Mouse (Mus musculus) liver, embryonic 14.5 days (tissue): ENCODE measurements around the gene Adamts9. TPM values are rescaled to one million over a fixed set of nuclear protein-coding genes. Genes with fewer than 3 reads are reported as not detected.

Experiments used
- ATAC-seq: fragments of 200-750 bp; cut with Nextera tagmentation; 2 replicates; pipeline ENCODE4 v1.8.0; 2017; ENCODE audit warnings: moderate number of reproducible peaks, mild to moderate bottlenecking, moderate library complexity; ENCODE audit not compliant: insufficient read depth
- DNase-seq, 3 experiments: peaks; one replicate each; pipeline ENCODE4 v3.0.0-alpha.2; 2012 to 2013; ENCODE audit warnings: low read depth in 3 of 3, low spot score in 3 of 3
- H3K27ac ChIP-seq: fragments of 300-500 bp; sonication (generic); 2 replicates; pipeline ENCODE4 v1.5.1; 2014; ENCODE audit warnings: moderate library complexity, mild to moderate bottlenecking, control low read depth, inconsistent platforms
- H3K27me3 ChIP-seq: fragments of 300-500 bp; sonication (generic); 2 replicates; pipeline ENCODE4 v1.6.1; 2014; ENCODE audit warnings: mild to moderate bottlenecking, low read length, moderate library complexity; ENCODE audit not compliant: control insufficient read depth, insufficient read depth
- H3K36me3 ChIP-seq: fragments of 300-500 bp; sonication (generic); replicated peaks from 2 replicates; pipeline ENCODE4 v1.6.1; 2014; ENCODE audit warnings: low read depth; ENCODE audit not compliant: control insufficient read depth, insufficient read depth
- H3K4me1 ChIP-seq, 2 experiments: fragments of 200-500 bp in 1 of 2; fragments of 300-500 bp in 1 of 2; sonication (generic) in 1 of 2; replicated peaks; 2 replicates each; pipeline ENCODE4 v1.6.1; 2012 to 2014; ENCODE audit warnings: antibody characterized with exemption in 1 of 2, inconsistent platforms in 1 of 2, low read length in 1 of 2; ENCODE audit not compliant: control insufficient read depth in 2 of 2, insufficient read depth in 2 of 2
- H3K4me2 ChIP-seq: fragments of 300-500 bp; sonication (generic); 2 replicates; pipeline ENCODE4 v1.6.1; 2014; ENCODE audit warnings: low read depth, mild to moderate bottlenecking, control low read depth, moderate library complexity
- H3K4me3 ChIP-seq, 2 experiments: fragments of 200-500 bp in 1 of 2; fragments of 300-500 bp in 1 of 2; sonication (generic) in 1 of 2; 2 replicates each; pipeline ENCODE4 v1.5.1; 2012 to 2014; ENCODE audit warnings: low read depth in 2 of 2, low read length in 2 of 2, mild to moderate bottlenecking in 2 of 2, control low read depth in 1 of 2, inconsistent platforms in 1 of 2, moderate library complexity in 1 of 2; ENCODE audit not compliant: insufficient read depth in 1 of 2
- H3K9ac ChIP-seq: fragments of 300-500 bp; sonication (generic); replicated peaks from 2 replicates; pipeline ENCODE4 v1.6.1; 2014; ENCODE audit warnings: mild to moderate bottlenecking, control low read depth, moderate library complexity
- H3K9me3 ChIP-seq: fragments of 300-500 bp; sonication (generic); 2 replicates; pipeline ENCODE4 v1.6.1; 2016; ENCODE audit warnings: low read length, mixed read lengths; ENCODE audit not compliant: control insufficient read depth
- CTCF ChIP-seq: IDR thresholded peaks from 2 replicates; pipeline ENCODE4 v1.5.1; 2016; ENCODE audit warnings: antibody characterized with exemption, low read depth, control low read depth
- EP300 ChIP-seq: IDR thresholded peaks from 2 replicates; pipeline ENCODE4 v1.6.1; 2016; ENCODE audit warnings: antibody characterized with exemption, low read depth
- WGBS: fragments of 180-500 bp; shearing (Covaris S2); extraction: QIAGEN DNeasy Blood & Tissue Kit; methylation state at CpG from one replicate; pipeline ENCODE4 v1.1.7; 2014; ENCODE audit not compliant: insufficient replicate concordance; 5-methylcytosine and 5-hydroxymethylcytosine counted together
- polyA plus RNA-seq, 2 experiments: library from polyadenylated mRNA; depleted of rRNA in 1 of 2; stranded (reverse) in 1 of 2; unstranded in 1 of 2; fragments of >200 nt; fragmentation: Nextera tagmentation in 1 of 2; extraction: Ambion mirVana in 1 of 2; gene quantifications; 2 replicates each; pipeline versions ENCODE4 v1.2.1 to v1.2.3; 2012 to 2014

Gene Adamts9
- polyA plus RNA-seq, 2 experiments: 0.50 to 1.2 TPM

GRCm38 (mm10) chr6:92793804-92794203, 149.5 kb downstream of the Adamts9 start:
- no peak overlapping the region for H3K9ac ChIP-seq
- no peak overlapping the region for H3K4me2 ChIP-seq
- TF ChIP-seq CTCF (no peak), EP300 (no peak)
- H3K36me3 ChIP-seq: no peaks in the 10 kb centered on the region
- 56% methylated on average over 6 of the region's 6 CpGs for WGBS
- H3K4me1 ChIP-seq: no peaks in the 10 kb centered on the region
- H3K4me3 ChIP-seq: no peak overlapping the region
- DNase-seq (no peak), ATAC-seq (no peak)
- no peaks in the 10 kb centered on the region for H3K9me3 ChIP-seq
- H3K27ac ChIP-seq: no peak overlapping the region
- H3K27me3 ChIP-seq: no peaks in the 10 kb centered on the region

- peak in 2 of 3 experiments; percentile 6 to 7 for DNase-seq
- TF ChIP-seq CTCF (peak; percentile 75), EP300 (no peak)
- H3K4me2 ChIP-seq: no peak overlapping the region
- H3K9me3 ChIP-seq: no peaks in the 10 kb centered on the region
- no peaks in the 10 kb centered on the region for H3K4me1 ChIP-seq
- no peaks in the 10 kb centered on the region for H3K36me3 ChIP-seq
- peaks cover 3% of the 10 kb centered on the region; the same call in 1 of the 2 replicates for H3K27me3 ChIP-seq
- H3K9ac ChIP-seq: no peak overlapping the region
- WGBS: 3% methylated on average over 10 of the region's 12 CpGs
- no peak overlapping the region for H3K4me3 ChIP-seq
- H3K27ac ChIP-seq: no peak overlapping the region
- ATAC-seq: no peak
Measured at GRCm38 (mm10) chr6:92787376-92787712, 155.9 kb downstream of the Adamts9 start.

- no peak overlapping the region for H3K4me3 ChIP-seq
- H3K27ac ChIP-seq: no peak overlapping the region
- 10% methylated on average over 20 of the region's 20 CpGs for WGBS
- DNase-seq (no peak), ATAC-seq (no peak)
- H3K27me3 ChIP-seq: peaks cover 3% of the 10 kb centered on the region; the same call in 1 of the 2 replicates
- no peak overlapping the region for H3K4me2 ChIP-seq
- no peaks in the 10 kb centered on the region for H3K9me3 ChIP-seq
- H3K9ac ChIP-seq: no peak overlapping the region
- no peaks in the 10 kb centered on the region for H3K4me1 ChIP-seq
- no peaks in the 10 kb centered on the region for H3K36me3 ChIP-seq
- TF ChIP-seq EP300 (no peak), CTCF (no peak)
Measured at GRCm38 (mm10) chr6:92786701-92787375, 156.5 kb downstream of the Adamts9 start.

- Histone ChIP-seq H3K4me3 (no peak overlapping the region), H3K9me3 (no peaks in the 10 kb centered on the region), H3K4me1 (no peaks in the 10 kb centered on the region), H3K4me2 (no peak overlapping the region), H3K36me3 (no peaks in the 10 kb centered on the region), H3K27me3 (peaks cover 3% of the 10 kb centered on the region; the same call in 1 of the 2 replicates), H3K9ac (no peak overlapping the region), H3K27ac (no peak overlapping the region)
- TF ChIP-seq CTCF (peak; percentile 74), EP300 (no peak)
- WGBS: 12% methylated on average over 7 of the region's 7 CpGs
- ATAC-seq (no peak), DNase-seq (no peak)
Measured at GRCm38 (mm10) chr6:92784782-92785181, 158.5 kb downstream of the Adamts9 start.

- TF ChIP-seq CTCF: no peak
- no peak for TF ChIP-seq EP300
Measured at GRCm38 (mm10) chr6:92781446-92781845, 161.8 kb downstream of the Adamts9 start.

More at GRCm38 (mm10) chr6:92781446-92781845, 161.8 kb downstream of the Adamts9 start:
- no peaks in the 10 kb centered on the region for H3K9me3 ChIP-seq
- no peak overlapping the region for H3K4me2 ChIP-seq
- H3K27ac ChIP-seq: no peak overlapping the region
- DNase-seq (no peak), ATAC-seq (no peak)
- H3K4me1 ChIP-seq: no peaks in the 10 kb centered on the region
- no peak overlapping the region for H3K4me3 ChIP-seq
- no peak overlapping the region for H3K9ac ChIP-seq
- WGBS: 63% methylated on average over 6 of the region's 6 CpGs
- H3K36me3 ChIP-seq: no peaks in the 10 kb centered on the region
- peaks cover 3% of the 10 kb centered on the region; the same call in 1 of the 2 replicates for H3K27me3 ChIP-seq
